Mouse (Mus musculus) heart, postnatal 10 days (tissue): ENCODE measurements around the gene Fam171a1. TPM values are rescaled to one million over a fixed set of nuclear protein-coding genes. Genes with fewer than 3 reads are reported as not detected.
A peak's percentile ranks its signal among the peaks of the same experiment; 100 is the strongest.

Source experiments
- DNase-seq, 2 experiments: peaks; one replicate each; pipeline ENCODE4 v3.0.0; 2021
- intact Hi-C: fragments of 180-260 bp; cut with DNase I; formaldehyde crosslinking; loops from one replicate; pipeline ENCODE4 v1.15.1; 2025
- microRNA-seq, 2 experiments: library from miRNA; unstranded; fragments of <30 nt; microRNA quantifications; one replicate each; pipeline ENCODE4 v1.2.0; 2022
- total RNA-seq, 2 experiments: library from RNA; stranded (reverse); gene quantifications; 2 replicates each; pipeline ENCODE4 v1.2.3; 2021

The Fam171a1 gene
- total RNA-seq, 2 experiments from 2014 or later = 30.5 to 33.7 TPM

GRCm38 (mm10) chr2:3229060-3229459, 115.0 kb downstream of the Fam171a1 start:
- intact Hi-C loops = loop anchor here (1.0 to 5.0 kb wide), 3 partner anchors 98 to 140 kb away; no protein-coding TSS in a partner anchor
- DNase-seq = peak; percentile 80 to 84

DNA sequence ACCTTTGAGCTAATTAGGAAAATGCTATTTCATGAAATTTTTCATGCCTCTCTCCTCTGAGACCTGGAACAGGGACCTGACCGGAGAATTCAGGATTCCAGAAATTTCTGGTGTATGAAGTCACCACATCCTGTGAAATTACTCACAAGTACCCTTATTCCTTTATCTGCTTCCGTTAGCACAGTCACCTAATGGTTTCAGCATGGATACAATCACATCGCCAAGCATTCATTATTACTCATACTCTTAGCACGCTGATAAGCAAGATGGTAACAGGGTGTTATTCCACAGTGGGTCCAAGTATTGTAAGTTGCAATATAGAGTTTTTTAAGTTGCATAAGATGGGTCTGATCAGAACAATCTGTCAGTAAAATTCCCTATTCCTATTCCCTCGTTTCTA, 125.2 kb downstream of the Fam171a1 start:
- DNase-seq = no peak
- intact Hi-C loops = no loop called here

GRCm38 (mm10) chr2:3244251-3244650, 130.2 kb downstream of the Fam171a1 start:
- intact Hi-C loops = no loop called here
- no peak for DNase-seq

DNA sequence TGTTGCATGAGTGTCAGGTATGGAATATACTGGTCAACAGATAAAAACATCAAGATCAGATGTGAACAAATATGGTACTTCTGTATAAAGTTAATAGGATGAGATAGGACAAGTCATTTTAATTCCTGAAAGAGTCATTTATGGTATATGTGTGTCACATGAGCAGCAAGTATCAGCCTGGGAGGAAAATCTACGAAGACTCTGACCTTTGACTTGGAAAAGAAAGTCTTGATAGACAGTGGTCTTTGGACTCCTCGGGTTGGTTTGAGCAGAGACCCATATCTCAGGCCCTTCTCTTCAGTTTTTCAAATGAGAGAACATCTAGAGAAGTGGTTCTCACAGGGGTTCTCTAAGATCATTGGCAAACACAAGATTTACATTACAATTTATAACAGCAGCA, 137.3 kb downstream of the Fam171a1 start:
- intact Hi-C loops = no loop called here
- no peak for DNase-seq

DNA sequence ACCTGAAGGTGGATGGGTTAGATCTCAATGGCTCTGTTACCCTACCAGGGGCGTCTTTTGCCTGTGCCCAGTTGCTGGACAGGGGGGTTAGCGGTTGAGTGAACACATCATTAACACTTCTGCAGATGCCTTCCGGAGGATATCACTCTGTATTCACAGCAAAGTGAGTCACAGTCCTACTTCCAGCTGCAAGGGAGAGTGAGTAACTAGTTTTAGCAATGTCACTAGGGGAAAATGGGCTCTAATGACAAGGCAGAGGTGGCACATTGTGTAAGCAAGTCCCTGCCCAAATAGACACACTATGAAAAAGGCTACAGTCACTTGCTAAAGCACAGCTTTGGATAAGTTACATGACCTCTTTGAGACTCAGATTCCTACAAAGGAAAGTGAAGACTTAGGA, 152.4 kb downstream of the Fam171a1 start:
- no peak for DNase-seq
- intact Hi-C loops = no loop called here

DNA sequence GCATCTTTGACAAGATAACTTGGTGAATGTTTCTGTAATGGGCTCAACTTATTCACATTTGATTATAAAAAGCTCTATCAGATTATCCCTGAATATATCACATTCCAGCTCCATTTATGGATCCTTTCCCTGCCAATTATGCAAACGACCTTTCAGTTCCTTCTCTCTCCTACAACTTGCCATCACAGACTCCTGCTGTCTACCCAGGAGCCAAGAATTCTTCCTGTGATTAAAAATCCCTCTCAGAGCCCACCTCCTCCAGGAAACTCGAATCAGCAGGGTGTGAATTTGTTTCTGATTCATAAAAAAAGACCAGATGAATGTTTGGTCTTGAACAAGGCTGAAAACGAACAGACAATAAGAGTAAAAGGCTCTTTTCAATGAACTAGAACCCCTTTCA, 153.9 kb downstream of the Fam171a1 start:
- DNase-seq = no peak
- intact Hi-C loops = no loop called here

DNA sequence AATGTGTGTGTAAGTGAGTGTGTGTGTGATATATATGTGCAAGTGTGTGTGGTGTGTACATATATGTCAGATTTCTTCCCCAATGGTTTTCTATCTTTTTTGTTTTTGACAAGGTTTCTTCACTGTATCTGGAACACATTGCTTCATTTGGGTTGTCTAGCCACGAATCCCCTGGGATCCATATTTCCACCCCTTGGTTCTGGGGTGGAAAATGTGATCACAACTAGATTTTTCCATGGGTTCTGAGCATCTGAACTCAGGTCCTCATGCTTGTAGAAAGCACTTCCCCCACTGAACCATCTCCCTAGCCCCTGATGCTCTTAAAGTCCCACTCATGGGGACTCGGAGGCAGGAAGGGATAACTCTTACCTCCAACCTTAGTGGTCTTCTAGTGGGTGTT, 159.3 kb downstream of the Fam171a1 start:
- no peak for DNase-seq

GRCm38 (mm10) chr2:3276106-3276505, 162.1 kb downstream of the Fam171a1 start:
- intact Hi-C loops = no loop called here

More for the DNA sequence above, 159.3 kb downstream of the Fam171a1 start:
- intact Hi-C loops = no loop called here

More at GRCm38 (mm10) chr2:3276106-3276505, 162.1 kb downstream of the Fam171a1 start:
- DNase-seq = no peak

Small RNA genes within 50 kb of the gene (microRNA-seq; reads per million reads assigned to microRNA genes)
- gene Gm27306 = 0 reads per million in 2 experiments

Other genes starting within 250 kb of the Fam171a1 start
- gene Nmt2, start 170.0 kb downstream of the Fam171a1 start, total RNA-seq = 10 to 100 TPM; 15.3 to 17.6 TPM
- gene Rpp38, start 218.4 kb downstream of the Fam171a1 start, total RNA-seq = 1 to 10 TPM; 5.8 to 6.4 TPM
- gene Acbd7, start 221.9 kb downstream of the Fam171a1 start, total RNA-seq = not detected